Mouse (Mus musculus) MEL (cell line): Measurements from ENCODE around the gene Magt1. TPM values are rescaled to one million over a fixed set of nuclear protein-coding genes. Genes with fewer than 3 reads are reported as not detected.

Experiments used
- DNase-seq: peaks from one replicate; pipeline ENCODE4 v3.0.0; 2011; ENCODE audit warnings: low read depth, low spot score
- H3K27ac ChIP-seq: 2 replicates; pipeline ENCODE4 v1.5.1; 2012; ENCODE audit warnings: low read depth, mild to moderate bottlenecking, control low read depth, low read length, moderate library complexity; ENCODE audit not compliant: control insufficient read depth
- H3K27me3 ChIP-seq, 2 experiments: fragments of 150-350 bp in 1 of 2; sonication (generic) in 1 of 2; 2 replicates each; pipeline ENCODE4 v1.6.1; 2012; ENCODE audit warnings: low read length in 2 of 2, mild to moderate bottlenecking in 2 of 2, improper control_type of control experiment in 1 of 2, moderate library complexity in 1 of 2; ENCODE audit not compliant: insufficient read depth in 2 of 2, control insufficient read depth in 1 of 2
- H3K36me3 ChIP-seq, 2 experiments: 2 replicates each; pipeline ENCODE4 v1.6.1; 2012 to 2014; ENCODE audit warnings: low read length in 2 of 2, improper control_type of control experiment in 1 of 2, inconsistent platforms in 1 of 2, mild to moderate bottlenecking in 1 of 2; ENCODE audit not compliant: insufficient read depth in 2 of 2, control insufficient read depth in 1 of 2
- H3K4me1 ChIP-seq, 2 experiments: fragments of 150-350 bp in 1 of 2; sonication (generic) in 1 of 2; 2 replicates each; pipeline ENCODE4 v1.6.1; 2012; ENCODE audit warnings: low read length in 2 of 2, improper control_type of control experiment in 1 of 2, mild to moderate bottlenecking in 1 of 2; ENCODE audit not compliant: insufficient read depth in 2 of 2, control insufficient read depth in 1 of 2
- H3K4me3 ChIP-seq, 2 experiments: fragments of 150-350 bp in 1 of 2; sonication (generic) in 1 of 2; 2 replicates each; pipeline ENCODE4 v1.5.1; 2012; ENCODE audit warnings: low read depth in 2 of 2, low read length in 2 of 2, mild to moderate bottlenecking in 2 of 2, moderate library complexity in 2 of 2, control low read depth in 1 of 2, improper control_type of control experiment in 1 of 2; ENCODE audit not compliant: control insufficient read depth in 1 of 2, insufficient read depth in 1 of 2
- H3K79me2 ChIP-seq: 2 replicates; pipeline ENCODE4 v1.6.1; 2012; ENCODE audit warnings: mild to moderate bottlenecking, low read length, moderate library complexity; ENCODE audit not compliant: control insufficient read depth, poor library complexity, insufficient read depth
- H3K9ac ChIP-seq: 2 replicates; pipeline ENCODE4 v1.6.1; 2012; ENCODE audit warnings: low read depth, mild to moderate bottlenecking, control low read depth, low read length, moderate library complexity; ENCODE audit not compliant: control insufficient read depth, poor library complexity, severe bottlenecking
- H3K9me3 ChIP-seq: fragments of 150-350 bp; sonication (generic); replicated peaks from 2 replicates; pipeline ENCODE4 v1.6.1; 2012; ENCODE audit warnings: mild to moderate bottlenecking, low read length, improper control_type of control experiment, moderate library complexity; ENCODE audit not compliant: insufficient read depth
- BHLHE40 ChIP-seq: IDR thresholded peaks from 2 replicates; pipeline ENCODE4 v1.6.1; 2012; ENCODE audit warnings: low read depth, mild to moderate bottlenecking, inconsistent platforms, low read length, improper control_type of control experiment, borderline replicate concordance
- CHD2 ChIP-seq: IDR thresholded peaks from 2 replicates; pipeline ENCODE4 v1.6.1; 2011; ENCODE audit warnings: low read length, improper control_type of control experiment
- CTCF ChIP-seq, 3 experiments: IDR thresholded peaks in 2 of 3; conservative IDR thresholded peaks in 1 of 3; 2 replicates each; pipeline ENCODE4 v1.5.1; 2011 to 2012; ENCODE audit warnings: low read length in 3 of 3, low read depth in 2 of 3, mild to moderate bottlenecking in 2 of 3, improper control_type of control experiment in 1 of 3, inconsistent platforms in 1 of 3, mixed read lengths in 1 of 3, moderate library complexity in 1 of 3; ENCODE audit not compliant: control insufficient read depth in 1 of 3, insufficient read depth in 1 of 3, poor library complexity in 1 of 3, severe bottlenecking in 1 of 3
- E2F4 ChIP-seq: IDR thresholded peaks from 2 replicates; pipeline ENCODE4 v1.6.1; 2011; ENCODE audit warnings: low read depth, low read length, improper control_type of control experiment, borderline replicate concordance
- ELF1 ChIP-seq: IDR thresholded peaks from 2 replicates; pipeline ENCODE4 v1.6.1; 2014; ENCODE audit warnings: low read depth, mild to moderate bottlenecking, inconsistent platforms, low read length, improper control_type of control experiment, moderate library complexity
- ETS1 ChIP-seq: IDR thresholded peaks from 2 replicates; pipeline ENCODE4 v1.6.1; 2012; ENCODE audit warnings: low read depth, mild to moderate bottlenecking, inconsistent platforms, low read length, improper control_type of control experiment, moderate library complexity
- GABPA ChIP-seq: IDR thresholded peaks from 2 replicates; pipeline ENCODE4 v1.6.1; 2012; ENCODE audit warnings: low read depth, mild to moderate bottlenecking, inconsistent platforms, low read length, improper control_type of control experiment, moderate library complexity
- GATA1 ChIP-seq: IDR thresholded peaks from 2 replicates; pipeline ENCODE4 v1.6.1; 2011; ENCODE audit warnings: low read depth, low read length, improper control_type of control experiment
- HCFC1 ChIP-seq: IDR thresholded peaks from 2 replicates; pipeline ENCODE4 v1.6.1; 2012; ENCODE audit warnings: low read depth, mild to moderate bottlenecking, inconsistent platforms, low read length, improper control_type of control experiment, moderate library complexity
- JUND ChIP-seq: IDR thresholded peaks from 2 replicates; pipeline ENCODE4 v1.6.1; 2011; ENCODE audit warnings: low read depth, mild to moderate bottlenecking, improper control_type of control experiment, low read length
- KAT2A ChIP-seq: conservative IDR thresholded peaks from 2 replicates; pipeline ENCODE4 v1.6.1; 2012; ENCODE audit warnings: low read depth, low read length, improper control_type of control experiment, inconsistent platforms
- MAX ChIP-seq: IDR thresholded peaks from 2 replicates; pipeline ENCODE4 v1.6.1; 2011; ENCODE audit warnings: low read length, improper control_type of control experiment
- MEF2A ChIP-seq: IDR thresholded peaks from 2 replicates; pipeline ENCODE4 v1.6.1; 2014; ENCODE audit warnings: low read depth, mild to moderate bottlenecking, inconsistent platforms, low read length, improper control_type of control experiment; ENCODE audit not compliant: poor library complexity, insufficient replicate concordance, severe bottlenecking; ENCODE audit errors: extremely low read depth
- MXI1 ChIP-seq: IDR thresholded peaks from 2 replicates; pipeline ENCODE4 v1.6.1; 2011; ENCODE audit warnings: mild to moderate bottlenecking, low read depth, low read length, improper control_type of control experiment
- MYC ChIP-seq: IDR thresholded peaks from 2 replicates; pipeline ENCODE4 v1.6.1; 2011; ENCODE audit warnings: low read depth, mild to moderate bottlenecking, low read length, improper control_type of control experiment, moderate library complexity
- NELFE ChIP-seq: IDR thresholded peaks from 2 replicates; pipeline ENCODE4 v1.6.1; 2011; ENCODE audit warnings: low read depth, low read length, improper control_type of control experiment
- NRF1 ChIP-seq: IDR thresholded peaks from 2 replicates; pipeline ENCODE4 v1.6.1; 2014; ENCODE audit warnings: low read depth, mild to moderate bottlenecking, inconsistent platforms, low read length, improper control_type of control experiment, moderate library complexity; ENCODE audit not compliant: poor library complexity, insufficient read depth, severe bottlenecking
- POLR2A ChIP-seq, 2 experiments: IDR thresholded peaks; 2 replicates each; pipeline ENCODE4 v1.6.1; 2011 to 2012; ENCODE audit warnings: low read length in 2 of 2, mild to moderate bottlenecking in 2 of 2, control low read depth in 1 of 2, improper control_type of control experiment in 1 of 2, low read depth in 1 of 2, moderate library complexity in 1 of 2; ENCODE audit not compliant: control insufficient read depth in 1 of 2, insufficient read depth in 1 of 2, poor library complexity in 1 of 2
- POLR2AphosphoS2 ChIP-seq: IDR thresholded peaks from 2 replicates; pipeline ENCODE4 v1.6.1; 2011; ENCODE audit warnings: low read length, improper control_type of control experiment
- POLR2AphosphoS5 ChIP-seq: IDR thresholded peaks from 2 replicates; pipeline ENCODE4 v1.6.1; 2012; ENCODE audit warnings: low read depth, borderline replicate concordance, mild to moderate bottlenecking, inconsistent platforms, low read length, moderate library complexity, mixed read lengths
- RAD21 ChIP-seq: IDR thresholded peaks from 2 replicates; pipeline ENCODE4 v1.6.1; 2011; ENCODE audit warnings: mild to moderate bottlenecking, low read depth, low read length, improper control_type of control experiment
- SIN3A ChIP-seq: IDR thresholded peaks from 2 replicates; pipeline ENCODE4 v1.6.1; 2012; ENCODE audit warnings: low read length, improper control_type of control experiment, inconsistent platforms
- SMC3 ChIP-seq: IDR thresholded peaks from 2 replicates; pipeline ENCODE4 v1.6.1; 2011; ENCODE audit warnings: low read depth, low read length, improper control_type of control experiment
- TAL1 ChIP-seq: IDR thresholded peaks from 2 replicates; pipeline ENCODE4 v1.6.1; 2012; ENCODE audit warnings: mild to moderate bottlenecking, inconsistent platforms, low read length, moderate library complexity, mixed read lengths
- TBP ChIP-seq: IDR thresholded peaks from 2 replicates; pipeline ENCODE4 v1.8.0; 2011; ENCODE audit warnings: low read depth, low read length, improper control_type of control experiment
- TCF12 ChIP-seq: IDR thresholded peaks from 2 replicates; pipeline ENCODE4 v1.6.1; 2014; ENCODE audit warnings: low read depth, mild to moderate bottlenecking, inconsistent platforms, low read length, improper control_type of control experiment, moderate library complexity
- UBTF ChIP-seq: IDR thresholded peaks from 2 replicates; pipeline ENCODE4 v1.6.1; 2012; ENCODE audit warnings: low read depth, mild to moderate bottlenecking, inconsistent platforms, low read length, improper control_type of control experiment, moderate library complexity, borderline replicate concordance; ENCODE audit not compliant: insufficient read depth
- USF1 ChIP-seq: IDR thresholded peaks from 2 replicates; pipeline ENCODE4 v1.6.1; 2014; ENCODE audit warnings: low read depth, mild to moderate bottlenecking, inconsistent platforms, low read length, improper control_type of control experiment, moderate library complexity
- USF2 ChIP-seq, 2 experiments: IDR thresholded peaks; 2 replicates each; pipeline ENCODE4 v1.6.1; 2011 to 2012; ENCODE audit warnings: improper control_type of control experiment in 2 of 2, low read length in 2 of 2, borderline replicate concordance in 1 of 2, inconsistent platforms in 1 of 2, low read depth in 1 of 2, mild to moderate bottlenecking in 1 of 2; ENCODE audit not compliant: insufficient read depth in 1 of 2
- ZC3H11A ChIP-seq: IDR thresholded peaks from 2 replicates; pipeline ENCODE4 v1.6.1; 2012; ENCODE audit warnings: low read depth, mild to moderate bottlenecking, inconsistent platforms, low read length, improper control_type of control experiment
- ZKSCAN1 ChIP-seq: IDR thresholded peaks from 2 replicates; pipeline ENCODE4 v1.6.1; 2012; ENCODE audit warnings: low read depth, mild to moderate bottlenecking, inconsistent platforms, low read length, improper control_type of control experiment, moderate library complexity
- ZMIZ1 ChIP-seq: IDR thresholded peaks from 2 replicates; pipeline ENCODE4 v1.6.1; 2012; ENCODE audit warnings: low read depth, mild to moderate bottlenecking, inconsistent platforms, low read length, improper control_type of control experiment, moderate library complexity
- ZNF384 ChIP-seq: IDR thresholded peaks from 2 replicates; pipeline ENCODE4 v1.6.1; 2012; ENCODE audit warnings: low read depth, mild to moderate bottlenecking, inconsistent platforms, low read length, improper control_type of control experiment
- polyA plus RNA-seq, 2 experiments: library from polyadenylated mRNA; stranded (reverse) in 1 of 2; unstranded in 1 of 2; fragments of >175 nt in 1 of 2; fragments of >200 nt in 1 of 2; gene quantifications; 2 replicates each; pipeline versions ENCODE4 v1.2.1 to v1.2.4; 2012; ENCODE audit warnings: low replicate concordance in 2 of 2, low read depth in 1 of 2; ENCODE audit not compliant: insufficient read length in 2 of 2, insufficient read depth in 1 of 2, missing spikeins in 1 of 2
- total RNA-seq: library from RNA; depleted of rRNA; stranded (reverse); fragments of 300-350 nt; gene quantifications from 2 replicates; pipeline ENCODE4 v1.2.3, GENCODE M21; 2012; rRNA removed

Magt1 gene
- 34.9 and 36.2 TPM in 2 replicates for total RNA-seq
- 10 to 100 TPM in 1 of 2 experiments, not detected in 1; 34.3 TPM for polyA plus RNA-seq

DNA sequence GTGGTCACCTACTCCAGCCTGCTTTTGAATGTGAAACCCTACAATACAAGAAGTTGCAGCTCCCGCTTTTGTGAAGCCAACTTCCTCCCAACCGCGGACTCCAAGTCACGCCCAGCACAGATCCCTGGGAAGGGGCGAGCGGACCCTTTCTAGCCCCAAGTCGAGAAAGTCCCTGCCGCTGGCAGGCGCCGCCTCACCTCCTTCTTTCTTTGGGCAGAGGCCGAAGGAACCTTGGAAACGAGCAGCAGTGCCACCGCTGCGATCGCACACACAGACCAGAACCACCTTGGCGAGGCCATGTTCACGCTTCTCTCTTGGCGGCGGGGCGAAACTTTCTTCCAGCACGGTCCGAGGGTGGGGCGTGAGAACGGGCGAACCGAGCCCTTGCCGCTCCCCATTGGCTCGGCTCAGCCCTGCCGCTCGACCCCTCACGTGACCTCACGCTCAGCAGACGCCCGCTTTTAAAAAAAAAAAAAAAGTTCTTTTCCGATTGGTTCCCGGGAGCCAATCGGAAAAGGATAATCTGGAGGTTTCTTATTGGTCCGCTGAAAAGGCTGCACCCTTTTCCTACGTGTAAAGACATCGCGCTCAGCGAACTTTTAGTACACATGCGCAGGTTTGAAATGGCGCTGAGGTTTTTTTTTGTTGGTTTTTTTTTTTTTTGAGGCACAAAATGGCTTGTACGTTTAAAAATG, at the start of gene Magt1:
Magt1 (minus strand) TSS at position 442 of the 695 bp plus-strand sequence.
- peaks cover 45% of the 10 kb centered on the region for H3K79me2 ChIP-seq
- H3K9ac ChIP-seq, result peak within 1 kb of the TSS; percentile 85
- peak; percentile 92 for DNase-seq
- TF ChIP-seq ZC3H11A (no peak), ZNF384 (peak; percentile 97), RAD21 (no peak), POLR2AphosphoS5 (no peak), ZMIZ1 (peak; percentile 66; the same call in 1 of the 2 replicates), POLR2A (IDR thresholded peaks at IDR 0.05; ENCODE audit: control insufficient read depth in 1 of 2, insufficient read depth in 1 of 2, low read depth in 1 of 2, low read length in 2 of 2, poor library complexity in 1 of 2) (peak; percentile 75 to 83; a peak in 3 of 4 replicates), USF2 (IDR thresholded peaks at IDR 0.05; ENCODE audit: borderline replicate concordance in 1 of 2, insufficient read depth in 1 of 2, low read depth in 1 of 2, low read length in 2 of 2) (peak in 1 of 2 experiments; percentile 89; a peak in 3 of 4 replicates), TBP (peak; percentile 68), UBTF (no peak), TAL1 (no peak), ELF1 (no peak), SMC3 (no peak), POLR2AphosphoS2 (peak; percentile 59; the same call in 1 of the 2 replicates), MAX (peak; percentile 90), TCF12 (0 out of 2 replicates have a peak, but pooled peaks have one; percentile 9), CTCF (IDR thresholded peaks at IDR 0.05 in 2 of 3, conservative IDR thresholded peaks at IDR 0.05 in 1 of 3; ENCODE audit: control insufficient read depth in 1 of 3, insufficient read depth in 1 of 3, low read depth in 2 of 3, low read length in 3 of 3, poor library complexity in 1 of 3, severe bottlenecking in 1 of 3) (no peak), GATA1 (no peak), MYC (peak; percentile 82), SIN3A (peak; percentile 56), NRF1 (peak; percentile 78), E2F4 (peak; percentile 60; the same call in 1 of the 2 replicates), JUND (no peak), HCFC1 (peak; percentile 71), KAT2A (no peak; the same call in 1 of the 2 replicates), MEF2A (no peak), NELFE (peak; percentile 83), USF1 (peak; percentile 99), BHLHE40 (peak; percentile 94), CHD2 (no peak), ETS1 (peak; percentile 33), GABPA (no peak), ZKSCAN1 (peak; percentile 36; the same call in 1 of the 2 replicates), MXI1 (peak; percentile 47)
- H3K27ac ChIP-seq, result peak within 1 kb of the TSS; percentile 95
- H3K9me3 ChIP-seq, result no peaks in the 10 kb centered on the region
- peaks cover 3 to 8% of the 10 kb centered on the region in 2 experiments; a peak in 3 of 4 replicates for H3K4me1 ChIP-seq
- H3K4me3 ChIP-seq, result peak within 1 kb of the TSS; percentile 84 to 94
- peaks cover 0 to 21% of the 10 kb centered on the region in 2 experiments; a peak in 2 of 4 replicates for H3K36me3 ChIP-seq
- no peaks in the 10 kb centered on the region for H3K27me3 ChIP-seq
